ENCODE assay signal across 7 mouse cellular contexts in the genomic region with DNA sequence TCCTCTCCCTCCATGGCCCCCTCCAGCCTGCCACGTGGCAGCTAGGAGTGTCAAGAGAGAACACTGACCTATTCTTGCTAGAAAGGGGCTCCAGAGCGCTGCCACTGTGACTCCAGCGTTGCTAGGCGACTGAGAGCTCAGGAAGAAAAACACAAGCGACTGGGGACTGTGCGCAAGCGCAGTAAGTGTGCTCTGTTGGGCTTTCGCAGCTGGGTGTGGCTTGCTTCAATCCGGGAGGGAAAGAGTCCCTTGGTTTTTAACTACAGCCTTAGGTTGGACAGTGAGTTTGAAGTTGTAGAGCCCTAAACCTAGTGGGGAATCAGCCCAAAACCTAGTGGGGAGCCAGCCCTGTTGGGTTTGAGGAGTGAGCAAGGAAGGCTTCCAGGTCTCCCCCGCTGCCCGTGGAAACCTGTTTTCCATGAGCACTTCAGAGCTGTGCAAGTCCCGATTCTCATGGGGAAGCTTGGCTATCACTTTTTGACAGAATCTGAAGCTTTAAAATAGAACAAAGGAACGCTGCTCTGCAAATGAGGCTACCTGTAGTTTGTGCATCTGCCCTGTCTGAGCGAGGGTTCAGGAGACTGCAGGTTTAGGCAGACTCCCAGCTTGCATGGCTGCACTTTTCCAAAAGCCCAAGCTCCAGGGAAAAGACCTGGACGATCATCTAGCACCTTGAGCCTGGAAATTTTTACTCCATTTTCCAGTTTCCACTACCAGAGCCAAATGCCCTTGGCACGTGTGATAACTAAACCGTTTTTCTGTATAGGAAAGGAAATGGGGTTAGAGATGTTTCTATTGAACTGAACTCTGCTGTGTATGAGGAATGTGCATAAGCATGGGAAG. TPM values are rescaled to one million over a fixed set of nuclear protein-coding genes. Genes with fewer than 3 reads are reported as not detected.
DNase-seq lines count a peak whose midpoint lies in the region; TF ChIP-seq lines count a peak whose summit lies in the region.

A gene (minus strand): TSS at position 77 of the 843 bp plus-strand sequence.

- H3K27ac ChIP-seq in midbrain, embryonic 10.5 days (replicated peaks) = peak within 1 kb of the TSS; percentile 84
- H3K27ac ChIP-seq in spleen, adult 2 months (ENCODE audit: insufficient read depth, low read length) = no peak within 1 kb of the TSS

- no peak for TF ChIP-seq POLR2A in spleen, adult 2 months (IDR thresholded peaks at IDR 0.05; ENCODE audit: low read depth, low read length)

- 11% methylated on average over 17 of the region's 17 CpGs for WGBS in midbrain, embryonic 10.5 days
- 15% methylated on average over 17 of the region's 17 CpGs for WGBS in spleen, adult 2 months

- 0 out of 2 replicates have a peak, but pooled peaks cover 9% of the 10 kb centered on the region for H3K27me3 ChIP-seq in midbrain, embryonic 10.5 days (ENCODE audit: low read depth, poor library complexity, severe bottlenecking)
- no peaks in the 10 kb centered on the region for H3K27me3 ChIP-seq in spleen, adult 2 months (ENCODE audit: control insufficient read depth, insufficient read depth, low read length)

- intact Hi-C loops in left cerebral cortex, postnatal 36 days (cut with DNase I) = loop anchor here (5.0 kb wide), 2 partner anchors 175 to 205 kb away; a partner anchor contains a TSS

- peak; percentile 42 to 57 for DNase-seq in adrenal gland, postnatal 4 days (ENCODE audit: low spot score in 2 of 2)
- DNase-seq in embryo, embryonic 9.5 days (ENCODE audit: extremely low spot score) = peak; percentile 84
- peak; percentile 99 for DNase-seq in heart, adult 11 months
- peak; percentile 82 for DNase-seq in kidney, adult 11 months
- DNase-seq in left cerebral cortex, postnatal 36 days (ENCODE audit: low spot score in 2 of 2) = peak; percentile 85 to 89
- DNase-seq in midbrain, embryonic 10.5 days (ENCODE audit: low spot score) = peak; percentile 92
- DNase-seq in spleen, adult 2 months (ENCODE audit: low read depth in 1 of 2, low spot score in 2 of 2) = peak in 1 of 2 experiments; percentile 3

- no peaks in the 10 kb centered on the region for H3K9me3 ChIP-seq in midbrain, embryonic 10.5 days (replicated peaks)

- H3K4me1 ChIP-seq in midbrain, embryonic 10.5 days = peaks cover 14% of the 10 kb centered on the region
- no peaks in the 10 kb centered on the region for H3K4me1 ChIP-seq in spleen, adult 2 months (ENCODE audit: control insufficient read depth, insufficient read depth, insufficient read length)

- peak within 1 kb of the TSS; percentile 60 for H3K4me3 ChIP-seq in midbrain, embryonic 10.5 days
- H3K4me3 ChIP-seq in spleen, adult 2 months (ENCODE audit: extremely low read depth, insufficient read depth, insufficient read length) = 0 out of 2 replicates have a peak within 1 kb of the TSS, but pooled peaks have one; percentile 5

- no peak for TF ChIP-seq CTCF in spleen, adult 2 months (IDR thresholded peaks at IDR 0.05; ENCODE audit: extremely low read depth, insufficient read depth, insufficient read length, insufficient replicate concordance)

- H3K36me3 ChIP-seq in midbrain, embryonic 10.5 days = no peaks in the 10 kb centered on the region
- no peaks in the 10 kb centered on the region for H3K36me3 ChIP-seq in spleen, adult 2 months (ENCODE audit: control insufficient read depth, insufficient read depth, low read length)

RNA-seq across cellular contexts. Expression of the gene that starts here (rescaled TPM):
- under 1 TPM in 1 of 2 experiments, not detected in 1; 0.34 TPM for total RNA-seq in adrenal gland, postnatal 4 days (2021)
- under 1 TPM; 0.44 to 0.84 TPM for total RNA-seq in left cerebral cortex, postnatal 36 days (2021)
- polyA plus RNA-seq in midbrain, embryonic 10.5 days (2016; fragmentation: Nextera tagmentation; extraction: Ambion mirVana) = not detected in 2 replicates
- polyA plus RNA-seq in spleen, adult 2 months (2012; rRNA removed) = not detected in 2 replicates

Comparison
In these comparisons a context has a peak if more than half of its experiments do, and no peak if none do; other contexts are left out.
1. Peak in DNase-seq in adrenal gland, postnatal 4 days; RNA of the gene not detected or under 1 TPM.
2. Peak in DNase-seq in left cerebral cortex, postnatal 36 days; RNA of the gene not detected or under 1 TPM.
3. Peak in DNase-seq, H3K4me3 ChIP-seq and H3K27ac ChIP-seq in midbrain, embryonic 10.5 days; RNA of the gene not detected or under 1 TPM.